Mouse (Mus musculus) right cerebral cortex, adult 2 months (tissue): ENCODE data around the gene Bcas3.
A peak's percentile ranks its signal among the peaks of the same experiment; 100 is the strongest.
"Not testable (repeated sequence)": the region's sequence is repeated elsewhere in the genome, so short reads cannot be mapped to it uniquely, and the experiment has no call there.

Experiments
- DNase-seq, 2 experiments: peaks; one replicate each; pipeline ENCODE4 v3.0.0; 2021 to 2022; ENCODE audit warnings: low spot score in 2 of 2

Gene Bcas3

GRCm38 (mm10) chr11:85482737-85483467 lies 129.9 kb downstream of the Bcas3 start:
- DNase-seq = no peak

GRCm38 (mm10) chr11:85485197-85485940 lies 132.4 kb downstream of the Bcas3 start:
- no peak for DNase-seq

- no peak for DNase-seq
These were observed 134.5 kb downstream of the Bcas3 start for GRCm38 (mm10) chr11:85487501-85487900.

- peak; percentile 74 to 75 for DNase-seq
These were observed 139.3 kb downstream of the Bcas3 start for GRCm38 (mm10) chr11:85492231-85492630.

- no peak for DNase-seq
These were observed 139.7 kb downstream of the Bcas3 start for GRCm38 (mm10) chr11:85492666-85493065.

- no peak for DNase-seq
These were observed 146.6 kb downstream of the Bcas3 start for GRCm38 (mm10) chr11:85499561-85499960.

- DNase-seq = no peak
These were observed 149.1 kb downstream of the Bcas3 start for GRCm38 (mm10) chr11:85502031-85502430.

GRCm38 (mm10) chr11:85504812-85505211 lies 151.8 kb downstream of the Bcas3 start:
- not testable (repeated sequence) for DNase-seq

GRCm38 (mm10) chr11:85505811-85506210 lies 152.8 kb downstream of the Bcas3 start:
- no peak for DNase-seq

- no peak for DNase-seq
These were observed 156.4 kb downstream of the Bcas3 start for GRCm38 (mm10) chr11:85509334-85509733.

- DNase-seq = no peak
These were observed 158.4 kb downstream of the Bcas3 start for GRCm38 (mm10) chr11:85511270-85511904.

- DNase-seq = no peak
These were observed 163.8 kb downstream of the Bcas3 start for GRCm38 (mm10) chr11:85516724-85517123.

- peak; percentile 25 to 31 for DNase-seq
These were observed 165.2 kb downstream of the Bcas3 start for GRCm38 (mm10) chr11:85518025-85518756.

- DNase-seq = no peak
These were observed 167.3 kb downstream of the Bcas3 start for GRCm38 (mm10) chr11:85520236-85520635.

GRCm38 (mm10) chr11:85520996-85521395 lies 168.0 kb downstream of the Bcas3 start:
- no peak for DNase-seq

GRCm38 (mm10) chr11:85523646-85524045 lies 170.7 kb downstream of the Bcas3 start:
- DNase-seq = no peak

- DNase-seq = peak; percentile 72 to 74
These were observed 171.2 kb downstream of the Bcas3 start for GRCm38 (mm10) chr11:85524186-85524585.

- DNase-seq = peak; percentile 39 to 52
These were observed 172.0 kb downstream of the Bcas3 start for GRCm38 (mm10) chr11:85524841-85525500.

- DNase-seq = no peak
These were observed 172.5 kb downstream of the Bcas3 start for GRCm38 (mm10) chr11:85525501-85525885.

- no peak for DNase-seq
These were observed 173.2 kb downstream of the Bcas3 start for GRCm38 (mm10) chr11:85525979-85526775.

GRCm38 (mm10) chr11:85527261-85527660 lies 174.3 kb downstream of the Bcas3 start:
- no peak for DNase-seq
